Mouse (Mus musculus): ENCODE data around the gene Mpig6b.

Gene Mpig6b

GRCm38 (mm10) chr17:35066084-35066483 is at the start of gene Mpig6b:
TSS of gene Mpig6b (minus strand) at chr17:35066184.
- no peak for DNase-seq (ENCODE audit: low spot score)

- DNase-seq (ENCODE audit: low spot score), result no peak
Observed at GRCm38 (mm10) chr17:35115046-35116019, 49.3 kb upstream of the Mpig6b start, which contains the start of gene Ly6g5b. TSS of gene Ly6g5b (minus strand) at chr17:35115428.

GRCm38 (mm10) chr17:35111774-35112173 is 45.8 kb upstream of the Mpig6b start:
- no peak for DNase-seq (ENCODE audit: low spot score)

GRCm38 (mm10) chr17:35108097-35108496 is 42.1 kb upstream of the Mpig6b start, which contains the start of gene Ly6g5c:
TSS of gene Ly6g5c (plus strand) at chr17:35108279.
- no peak for DNase-seq (ENCODE audit: low spot score)

- no peak for DNase-seq (ENCODE audit: low spot score)
Observed at GRCm38 (mm10) chr17:35106522-35106921, 40.5 kb upstream of the Mpig6b start.

- DNase-seq (ENCODE audit: low spot score), result no peak
Observed at GRCm38 (mm10) chr17:35105740-35106389, 39.9 kb upstream of the Mpig6b start.

GRCm38 (mm10) chr17:35104754-35105153 is 38.8 kb upstream of the Mpig6b start:
- DNase-seq (ENCODE audit: low spot score), result no peak

GRCm38 (mm10) chr17:35104079-35104478 is 38.1 kb upstream of the Mpig6b start:
- DNase-seq (ENCODE audit: low spot score), result no peak

GRCm38 (mm10) chr17:35103221-35103690 is 37.3 kb upstream of the Mpig6b start:
- no peak for DNase-seq (ENCODE audit: low spot score)

GRCm38 (mm10) chr17:35102299-35102698 is 36.3 kb upstream of the Mpig6b start:
- no peak for DNase-seq (ENCODE audit: low spot score)

GRCm38 (mm10) chr17:35101161-35101560 is 35.2 kb upstream of the Mpig6b start:
- no peak for DNase-seq (ENCODE audit: low spot score)

GRCm38 (mm10) chr17:35100196-35100765 is 34.3 kb upstream of the Mpig6b start:
- no peak for DNase-seq (ENCODE audit: low spot score)

- no peak for DNase-seq (ENCODE audit: low spot score)
Observed at GRCm38 (mm10) chr17:35097164-35097655, 31.2 kb upstream of the Mpig6b start.

- DNase-seq (ENCODE audit: low spot score), result no peak
Observed at GRCm38 (mm10) chr17:35096597-35096996, 30.6 kb upstream of the Mpig6b start.

GRCm38 (mm10) chr17:35094475-35095365 is 28.7 kb upstream of the Mpig6b start:
- DNase-seq (ENCODE audit: low spot score), result no peak

GRCm38 (mm10) chr17:35092403-35093198 is 26.6 kb upstream of the Mpig6b start:
- no peak for DNase-seq (ENCODE audit: low spot score)

GRCm38 (mm10) chr17:35090166-35090932 is 24.4 kb upstream of the Mpig6b start:
- DNase-seq (ENCODE audit: low spot score), result no peak

- peak; percentile 86 for DNase-seq (ENCODE audit: low spot score)
Observed at GRCm38 (mm10) chr17:35088825-35089644, 23.1 kb upstream of the Mpig6b start, which contains the start of gene Abhd16a. TSS of gene Abhd16a (plus strand) at chr17:35089263.

- DNase-seq (ENCODE audit: low spot score), result no peak
Observed at GRCm38 (mm10) chr17:35088151-35088550, 22.2 kb upstream of the Mpig6b start.

Data from ovary, postnatal 14 days (tissue).